Mouse (Mus musculus): ENCODE measurements around the gene Kdm8.

DNA sequence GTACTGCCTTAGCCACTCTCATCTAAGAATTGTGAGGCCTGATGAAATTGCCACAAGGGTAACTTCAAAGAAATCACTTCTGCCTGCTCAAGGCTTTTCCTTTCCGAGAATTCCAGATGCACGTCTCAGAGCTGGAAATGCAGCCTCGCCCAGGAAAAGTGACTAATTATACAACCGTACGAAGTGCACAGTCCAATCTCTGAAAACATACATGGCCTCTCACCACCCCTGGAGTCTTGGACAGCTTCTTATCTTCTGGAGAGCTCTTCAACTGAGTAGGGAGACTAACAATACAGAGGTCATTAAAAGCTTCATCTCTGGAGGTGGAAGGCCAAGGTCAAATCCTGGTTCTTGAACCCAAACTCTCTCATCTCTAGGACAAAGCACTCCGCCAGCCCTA is 48.1 kb downstream of the Kdm8 start:
- TF ChIP-seq POLR2A (IDR thresholded peaks at IDR 0.05; ENCODE audit: control insufficient read depth in 1 of 2, insufficient read depth in 1 of 2, low read depth in 1 of 2, low read length in 2 of 2, poor library complexity in 1 of 2): no peak
- TF ChIP-seq E2F4 (IDR thresholded peaks at IDR 0.05; ENCODE audit: borderline replicate concordance, low read depth, low read length): no peak
- no peak for TF ChIP-seq MEF2A (IDR thresholded peaks at IDR 0.05; ENCODE audit: extremely low read depth, insufficient replicate concordance, low read depth, low read length, poor library complexity, severe bottlenecking)
- TF ChIP-seq CTCF (IDR thresholded peaks at IDR 0.05 in 2 of 3, conservative IDR thresholded peaks at IDR 0.05 in 1 of 3; ENCODE audit: control insufficient read depth in 1 of 3, insufficient read depth in 1 of 3, low read depth in 2 of 3, low read length in 3 of 3, poor library complexity in 1 of 3, severe bottlenecking in 1 of 3): no peak
- no peak for TF ChIP-seq RCOR1 (IDR thresholded peaks at IDR 0.05; ENCODE audit: low read depth, low read length)
- no peak for TF ChIP-seq TAL1 (IDR thresholded peaks at IDR 0.05; ENCODE audit: low read length)
- no peak for TF ChIP-seq SIN3A (IDR thresholded peaks at IDR 0.05; ENCODE audit: low read length)
- TF ChIP-seq JUND (IDR thresholded peaks at IDR 0.05; ENCODE audit: low read depth, low read length): no peak
- TF ChIP-seq USF1 (IDR thresholded peaks at IDR 0.05; ENCODE audit: low read depth, low read length): no peak
- TF ChIP-seq GATA1 (IDR thresholded peaks at IDR 0.05; ENCODE audit: low read depth, low read length): no peak
- TF ChIP-seq USF2 (IDR thresholded peaks at IDR 0.05; ENCODE audit: borderline replicate concordance in 1 of 2, insufficient read depth in 1 of 2, low read depth in 1 of 2, low read length in 2 of 2): no peak
- TF ChIP-seq EP300 (IDR thresholded peaks at IDR 0.05; ENCODE audit: low read depth in 1 of 2, low read length in 2 of 2): no peak
- no peak for TF ChIP-seq MAFK (IDR thresholded peaks at IDR 0.05; ENCODE audit: borderline replicate concordance, low read depth, low read length)

All from MEL (cell line).